Mouse (Mus musculus) heart, adult 9 months (tissue): ENCODE data around the gene Slc4a2.

ENCODE experiments used
- DNase-seq, 2 experiments: peaks; one replicate each; pipeline ENCODE4 v3.0.0; 2022; ENCODE audit warnings: low spot score in 2 of 2

Gene Slc4a2

GRCm38 (mm10) chr5:24466762-24467161 is 43.1 kb downstream of the Slc4a2 start:
- DNase-seq, result no peak

- peak in 1 of 2 experiments; percentile 65 for DNase-seq
Measured at GRCm38 (mm10) chr5:24470600-24470999, 47.0 kb downstream of the Slc4a2 start.

- DNase-seq, result no peak
Measured at GRCm38 (mm10) chr5:24472884-24473619, 49.4 kb downstream of the Slc4a2 start.

GRCm38 (mm10) chr5:24474025-24474722 is 50.5 kb downstream of the Slc4a2 start:
- no peak for DNase-seq

GRCm38 (mm10) chr5:24474723-24475261 is 51.2 kb downstream of the Slc4a2 start:
- no peak for DNase-seq

- peak in 1 of 2 experiments; percentile 9 for DNase-seq
Measured at GRCm38 (mm10) chr5:24475476-24476241, 52.0 kb downstream of the Slc4a2 start.

GRCm38 (mm10) chr5:24477909-24478308 is 54.3 kb downstream of the Slc4a2 start:
- DNase-seq, result no peak

GRCm38 (mm10) chr5:24481647-24482046 is 58.0 kb downstream of the Slc4a2 start:
- peak in 1 of 2 experiments; percentile 24 for DNase-seq

GRCm38 (mm10) chr5:24482247-24483079 is 58.8 kb downstream of the Slc4a2 start:
- DNase-seq, result no peak

GRCm38 (mm10) chr5:24483326-24483725 is 59.7 kb downstream of the Slc4a2 start:
- peak in 1 of 2 experiments; percentile 24 for DNase-seq

- no peak for DNase-seq
Measured at GRCm38 (mm10) chr5:24484963-24485362, 61.3 kb downstream of the Slc4a2 start.

- peak; percentile 75 to 86 for DNase-seq
Measured at GRCm38 (mm10) chr5:24486097-24486496, 62.5 kb downstream of the Slc4a2 start.

GRCm38 (mm10) chr5:24486738-24487137 is 63.1 kb downstream of the Slc4a2 start:
- DNase-seq, result no peak

- DNase-seq, result no peak
Measured at GRCm38 (mm10) chr5:24490413-24490920, 66.8 kb downstream of the Slc4a2 start.
